Mouse (Mus musculus) CH12.LX (cell line): ENCODE measurements around the gene Trim40. TPM values are rescaled to one million over a fixed set of nuclear protein-coding genes. Genes with fewer than 3 reads are reported as not detected.
"Not testable (repeated sequence)": the region's sequence is repeated elsewhere in the genome, so short reads cannot be mapped to it uniquely, and the experiment has no call there.

Experiments
- DNase-seq: peaks from one replicate; pipeline ENCODE4 v3.0.0-alpha.2; 2013; ENCODE audit errors: extremely low read depth
- H3K27ac ChIP-seq: 2 replicates; pipeline ENCODE4 v1.5.1; 2012; ENCODE audit warnings: low read depth, mild to moderate bottlenecking, control low read depth, moderate library complexity; ENCODE audit not compliant: insufficient read depth
- H3K27me3 ChIP-seq: replicated peaks from 2 replicates; pipeline ENCODE3; 2012; ENCODE audit warnings: inconsistent platforms
- H3K36me3 ChIP-seq, 2 experiments: replicated peaks in 1 of 2; 2 replicates each; pipeline versions ENCODE3 to v1.6.1; 2012; ENCODE audit warnings: inconsistent platforms in 1 of 2, low read length in 1 of 2, mild to moderate bottlenecking in 1 of 2, mixed read lengths in 1 of 2, moderate library complexity in 1 of 2; ENCODE audit not compliant: control insufficient read depth in 1 of 2, insufficient read depth in 1 of 2
- H3K4me1 ChIP-seq, 2 experiments: 2 replicates each; pipeline ENCODE4 v1.6.1; 2012; ENCODE audit warnings: inconsistent platforms in 1 of 2, moderate library complexity in 1 of 2; ENCODE audit not compliant: insufficient read depth in 2 of 2, control insufficient read depth in 1 of 2
- H3K4me2 ChIP-seq: 2 replicates; pipeline ENCODE4 v1.6.1; 2012; ENCODE audit warnings: low read depth, mild to moderate bottlenecking, control low read depth; ENCODE audit not compliant: poor library complexity, insufficient read depth, severe bottlenecking
- H3K4me3 ChIP-seq, 3 experiments: fragments of 150-350 bp in 1 of 3; sonication (generic) in 1 of 3; replicated peaks in 1 of 3; 2 replicates each; pipeline versions ENCODE3 to v1.5.1; 2011 to 2012; ENCODE audit warnings: low read depth in 2 of 3, low read length in 2 of 3, mild to moderate bottlenecking in 2 of 3, moderate library complexity in 2 of 3, control low read depth in 1 of 3, improper control_type of control experiment in 1 of 3, inconsistent platforms in 1 of 3, mixed read lengths in 1 of 3; ENCODE audit not compliant: poor library complexity in 1 of 3
- H3K79me2 ChIP-seq: replicated peaks from 2 replicates; pipeline ENCODE4 v1.6.1; 2012; ENCODE audit warnings: mild to moderate bottlenecking, moderate library complexity; ENCODE audit not compliant: control insufficient read depth, poor library complexity, insufficient read depth, severe bottlenecking; ENCODE audit errors: extremely low read depth
- H3K9ac ChIP-seq: 2 replicates; pipeline ENCODE4 v1.6.1; 2012; ENCODE audit warnings: low read depth, mild to moderate bottlenecking, control low read depth, moderate library complexity; ENCODE audit not compliant: insufficient read depth
- H3K9me3 ChIP-seq: replicated peaks from 2 replicates; pipeline ENCODE3; 2012; ENCODE audit warnings: low read length, inconsistent platforms, mixed read lengths
- BHLHE40 ChIP-seq: IDR thresholded peaks from 2 replicates; pipeline ENCODE4 v1.6.1; 2011; ENCODE audit warnings: mild to moderate bottlenecking, low read depth, low read length, improper control_type of control experiment
- CTCF ChIP-seq, 2 experiments: IDR thresholded peaks in 1 of 2; conservative IDR thresholded peaks in 1 of 2; 2 replicates each; pipeline ENCODE4 v1.5.1; 2011 to 2012; ENCODE audit warnings: low read depth in 2 of 2, low read length in 2 of 2, improper control_type of control experiment in 1 of 2, inconsistent platforms in 1 of 2, mild to moderate bottlenecking in 1 of 2, moderate library complexity in 1 of 2
- ELF1 ChIP-seq: IDR thresholded peaks from 2 replicates; pipeline ENCODE4 v1.6.1; 2014; ENCODE audit warnings: low read depth, mild to moderate bottlenecking, inconsistent platforms, low read length, improper control_type of control experiment
- EP300 ChIP-seq: IDR thresholded peaks from 2 replicates; pipeline ENCODE4 v1.6.1; 2011; ENCODE audit warnings: low read length, improper control_type of control experiment
- ETS1 ChIP-seq: conservative IDR thresholded peaks from 2 replicates; pipeline ENCODE4 v1.6.1; 2012; ENCODE audit warnings: low read depth, mild to moderate bottlenecking, inconsistent platforms, low read length, improper control_type of control experiment, moderate library complexity
- RAD21 ChIP-seq: IDR thresholded peaks from 2 replicates; pipeline ENCODE4 v1.6.1; 2011; ENCODE audit warnings: low read depth, mild to moderate bottlenecking, low read length, improper control_type of control experiment, moderate library complexity
- SMC3 ChIP-seq: IDR thresholded peaks from 2 replicates; pipeline ENCODE4 v1.6.1; 2011; ENCODE audit warnings: low read depth, low read length, improper control_type of control experiment
- TBP ChIP-seq: conservative IDR thresholded peaks from 2 replicates; pipeline ENCODE4 v1.6.1; 2011; ENCODE audit warnings: low read depth, low read length, improper control_type of control experiment
- ZC3H11A ChIP-seq: IDR thresholded peaks from 2 replicates; pipeline ENCODE4 v1.6.1; 2012; ENCODE audit warnings: low read depth, mild to moderate bottlenecking, inconsistent platforms, low read length, improper control_type of control experiment
- ZMIZ1 ChIP-seq: IDR thresholded peaks from 2 replicates; pipeline ENCODE4 v1.6.1; 2012; ENCODE audit warnings: low read depth, mild to moderate bottlenecking, inconsistent platforms, low read length, improper control_type of control experiment
- ZNF384 ChIP-seq: IDR thresholded peaks from 2 replicates; pipeline ENCODE4 v1.6.1; 2012; ENCODE audit warnings: low read depth, low read length, improper control_type of control experiment, inconsistent platforms
- dilution Hi-C: fragments of 300-500 bp; cut with MboI; formaldehyde crosslinking; loops from 2 replicates; pipeline ENCODE4 v1.14.3; 2020; ENCODE audit warnings: low sequenced_read_pairs; ENCODE audit not compliant: extremely low pct_unique_long_range_greater_than_20kb, extremely low pct_ligation_motif_present
- in situ Hi-C: fragments of 300-500 bp; cut with MboI; formaldehyde crosslinking; loops from 3 replicates; pipeline ENCODE4 v1.14.3; 2019; ENCODE audit warnings: low sequenced_read_pairs, low pct_ligation_motif_present, low pct_unique_long_range_greater_than_20kb, mixed read lengths
- polyA plus RNA-seq: library from polyadenylated mRNA; unstranded; fragments of >175 nt; gene quantifications from 2 replicates; pipeline ENCODE4 v1.2.1, GENCODE M21; 2012; ENCODE audit warnings: low read depth; ENCODE audit not compliant: insufficient read length
- total RNA-seq, 2 experiments: library from RNA; depleted of rRNA; stranded (reverse); fragments of 300-350 nt in 1 of 2; fragments of >200 nt in 1 of 2; gene quantifications; 2 replicates each; pipeline ENCODE4 v1.2.3; 2012 to 2014

Gene Trim40
- total and polyA plus RNA-seq, 3 experiments: 0.14 TPM; not detected in 2

DNA sequence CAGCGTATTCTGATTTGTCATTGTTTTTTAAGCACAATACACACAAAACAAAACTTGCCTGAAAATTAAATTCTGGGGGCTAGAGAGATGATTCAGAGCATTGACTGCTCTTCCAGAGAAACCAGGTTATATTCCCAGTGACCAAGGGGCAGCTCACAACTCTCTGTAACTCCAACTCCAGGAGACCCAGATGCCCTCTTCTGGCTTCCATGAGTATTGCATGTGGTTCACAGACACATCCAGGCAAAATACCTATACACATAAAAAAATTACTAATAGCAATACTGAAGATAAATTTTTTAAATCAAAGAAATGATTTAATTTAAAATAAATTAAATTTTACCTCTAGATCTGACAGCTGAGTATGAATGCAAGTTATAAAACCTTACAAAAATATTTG is 6.7 kb upstream of the Trim40 start:
- H3K27ac ChIP-seq: no peak overlapping the region
- in situ Hi-C loops (loop anchor here (10.0 kb wide), 1 partner anchor 168 kb away; no protein-coding TSS in a partner anchor), dilution Hi-C loops (no loop called here)
- H3K79me2 ChIP-seq: no peaks in the 10 kb centered on the region
- H3K36me3 ChIP-seq: no peaks in the 10 kb centered on the region
- H3K4me2 ChIP-seq: no peak overlapping the region
- H3K9me3 ChIP-seq: no peaks in the 10 kb centered on the region
- H3K4me1 ChIP-seq: no peaks in the 10 kb centered on the region
- H3K9ac ChIP-seq: no peak overlapping the region
- H3K4me3 ChIP-seq: no peak overlapping the region
- no peaks in the 10 kb centered on the region for H3K27me3 ChIP-seq
- peak; percentile 24 for DNase-seq
- TF ChIP-seq CTCF (conservative IDR thresholded peaks at IDR 0.05 in 1 of 2, IDR thresholded peaks at IDR 0.05 in 1 of 2; ENCODE audit: low read depth in 2 of 2, low read length in 2 of 2) (peak; percentile 39 to 58; a peak in 3 of 4 replicates), RAD21 (peak; percentile 0), SMC3 (peak; percentile 34), ZNF384 (no peak)

DNA sequence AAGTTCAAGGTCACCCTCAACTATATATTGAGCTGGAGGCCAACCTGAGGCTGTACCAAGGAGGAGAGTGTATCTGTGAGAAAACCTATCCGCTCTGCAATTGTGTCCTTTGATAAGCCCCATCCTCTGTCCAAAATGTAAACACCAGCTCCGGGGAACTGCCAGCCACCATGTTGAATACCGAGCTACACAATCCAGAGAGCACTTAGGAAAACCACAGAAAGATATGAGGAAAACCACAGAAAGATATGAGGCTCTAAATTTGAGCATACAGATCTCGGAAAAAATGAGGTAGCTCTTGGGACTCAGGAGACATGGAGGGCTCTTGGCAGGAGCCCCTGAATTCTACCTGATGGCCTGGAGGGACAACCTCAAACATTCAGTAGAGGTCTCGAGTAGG is 3.5 kb upstream of the Trim40 start:
- Histone ChIP-seq H3K4me3 (no peak overlapping the region), H3K9me3 (no peaks in the 10 kb centered on the region), H3K79me2 (no peaks in the 10 kb centered on the region), H3K27ac (no peak overlapping the region), H3K36me3 (no peaks in the 10 kb centered on the region), H3K27me3 (no peaks in the 10 kb centered on the region), H3K9ac (no peak overlapping the region), H3K4me1 (peaks cover 4 to 12% of the 10 kb centered on the region in 2 experiments; a peak in 3 of 4 replicates), H3K4me2 (no peak overlapping the region)
- in situ Hi-C loops (loop anchor here (10.0 kb wide), 1 partner anchor 171 kb away; no protein-coding TSS in a partner anchor), dilution Hi-C loops (no loop called here)
- no peak for TF ChIP-seq RAD21
- TF ChIP-seq ELF1: no peak
- TF ChIP-seq EP300: no peak
- no peak for TF ChIP-seq BHLHE40
- no peak for TF ChIP-seq ZMIZ1
- TF ChIP-seq ZC3H11A: no peak
- DNase-seq: no peak

DNA sequence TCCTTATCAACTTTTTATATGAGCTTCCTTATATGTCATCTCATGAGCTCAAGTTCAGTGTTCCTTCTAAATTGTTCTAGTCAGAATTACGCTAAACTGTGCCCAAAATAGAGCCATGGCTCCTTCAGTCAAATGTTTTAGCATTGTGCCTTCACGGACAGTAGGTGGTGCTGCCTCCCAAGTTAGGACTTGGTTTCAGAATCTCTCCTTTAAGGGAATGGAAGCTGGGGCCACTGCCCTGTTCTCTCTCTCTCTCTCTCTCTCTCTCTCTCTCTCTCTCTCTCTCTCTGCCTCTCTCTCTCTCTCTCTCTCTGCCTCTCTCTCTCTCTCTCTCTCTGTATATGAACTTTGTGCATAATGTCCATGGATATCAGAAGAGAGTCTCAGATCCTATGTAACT is 2.4 kb upstream of the Trim40 start:
- H3K4me3 ChIP-seq: no peak overlapping the region
- H3K4me1 ChIP-seq: peaks cover 4 to 12% of the 10 kb centered on the region in 2 experiments; a peak in 3 of 4 replicates
- no peak overlapping the region for H3K9ac ChIP-seq
- in situ Hi-C loops: loop anchor here (10.0 kb wide), 1 partner anchor 172 kb away; no protein-coding TSS in a partner anchor
- no peaks in the 10 kb centered on the region for H3K36me3 ChIP-seq
- no peak overlapping the region for H3K4me2 ChIP-seq
- no peaks in the 10 kb centered on the region for H3K79me2 ChIP-seq
- peak in 1 of 2 experiments; percentile 84; a peak in 3 of 4 replicates for TF ChIP-seq CTCF (conservative IDR thresholded peaks at IDR 0.05 in 1 of 2, IDR thresholded peaks at IDR 0.05 in 1 of 2; ENCODE audit: low read depth in 2 of 2, low read length in 2 of 2)
- no peak for TF ChIP-seq TBP
- no peak for TF ChIP-seq ETS1
- peak; percentile 80 for TF ChIP-seq RAD21
- TF ChIP-seq SMC3: peak; percentile 63
- TF ChIP-seq, all 38 proteins: peak for 3
- peak; percentile 62 for DNase-seq
- Histone ChIP-seq H3K27ac (no peak overlapping the region), H3K27me3 (no peaks in the 10 kb centered on the region), H3K9me3 (no peaks in the 10 kb centered on the region)
- dilution Hi-C loops: no loop called here

DNA sequence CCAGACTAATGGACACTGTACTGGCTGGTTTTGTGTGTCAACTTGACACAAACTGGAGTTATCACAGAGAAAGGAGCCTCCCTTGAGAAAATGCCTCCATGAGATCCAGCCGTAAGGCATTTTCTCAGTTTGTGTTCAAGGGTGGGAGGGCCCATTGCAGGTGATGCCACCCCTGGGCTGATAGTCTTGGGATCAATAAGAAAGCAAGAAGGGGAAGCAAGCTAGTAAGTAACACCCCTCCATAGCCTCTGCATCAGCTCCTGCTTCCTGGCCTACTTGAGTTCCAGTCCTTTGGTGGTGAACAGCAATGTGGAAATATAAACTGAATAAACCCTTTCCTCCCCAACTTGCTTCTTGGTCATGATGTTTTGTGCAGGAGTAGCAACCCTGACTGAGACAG is 1.6 kb upstream of the Trim40 start:
- H3K4me2 ChIP-seq, H3K4me3 ChIP-seq, H3K79me2 ChIP-seq, dilution Hi-C loops, H3K36me3 ChIP-seq, H3K27me3 ChIP-seq, DNase-seq, H3K27ac ChIP-seq, H3K9ac ChIP-seq, H3K9me3 ChIP-seq: not testable (repeated sequence)
- H3K4me1 ChIP-seq: peaks cover 4 to 12% of the 10 kb centered on the region in 2 experiments; a peak in 3 of 4 replicates
- in situ Hi-C loops: loop anchor here (10.0 kb wide), 1 partner anchor 173 kb away; no protein-coding TSS in a partner anchor
